Mouse (Mus musculus) R1 (cell line): ENCODE measurements around the gene Reln.

Experiments used
- DNase-seq: peaks from one replicate; pipeline ENCODE4 v3.0.0-alpha.2; 2018; ENCODE audit warnings: low read depth, low spot score

The Reln gene

DNA sequence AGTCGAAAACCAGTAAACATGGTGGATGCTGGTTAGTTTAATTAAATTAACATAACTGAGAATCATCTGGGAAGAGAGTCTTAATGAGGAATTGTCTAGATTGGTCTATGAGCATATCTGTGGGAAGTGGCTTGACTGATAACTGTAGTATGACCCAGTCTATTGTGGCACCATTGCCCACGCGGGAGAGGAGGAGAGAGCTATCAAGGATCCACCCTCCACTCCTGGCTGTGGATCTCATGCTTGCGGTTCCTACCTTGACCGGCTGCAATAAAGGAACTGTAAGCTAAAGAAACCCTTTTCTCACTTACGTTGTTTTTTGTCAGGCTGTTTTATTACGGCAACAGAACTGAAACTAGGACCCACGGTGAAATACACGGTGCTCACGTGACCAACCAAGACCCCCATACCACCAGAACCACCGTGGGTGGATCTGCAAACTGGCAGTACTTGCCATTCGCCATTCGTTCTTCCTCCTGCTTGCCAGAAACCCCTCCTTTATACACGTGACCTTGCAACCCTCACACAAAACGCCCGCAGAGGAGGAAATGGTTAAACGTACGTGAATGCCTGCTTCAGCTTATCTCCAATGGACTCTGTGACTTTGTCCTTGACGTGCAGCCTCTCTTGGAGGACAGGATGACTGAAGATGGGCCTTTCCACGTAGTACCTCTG is 497.7 kb downstream of the Reln start:
- DNase-seq, result peak; percentile 15

DNA sequence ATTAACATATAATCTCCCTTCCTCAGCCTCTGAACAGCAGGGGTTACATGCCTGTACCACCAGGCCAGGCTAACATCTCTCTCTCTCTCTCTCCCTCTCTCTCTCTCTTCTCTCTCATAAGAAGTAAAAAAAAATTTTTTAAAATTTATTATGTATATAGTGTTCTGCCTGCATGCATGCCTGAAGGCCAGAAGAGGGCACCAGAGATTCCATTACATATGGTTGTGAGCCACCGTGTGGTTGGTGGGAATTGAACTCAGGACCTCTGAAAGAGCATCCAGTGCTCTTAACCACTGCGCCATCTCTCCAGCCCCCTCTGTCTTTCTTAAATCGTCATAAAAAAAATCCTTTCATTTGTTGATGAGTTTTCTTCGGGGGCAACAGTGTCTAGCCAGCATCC is 499.8 kb downstream of the Reln start:
- peak; percentile 25 for DNase-seq
